Mouse (Mus musculus) gastrocnemius, postnatal 25 days (tissue): Measurements from ENCODE around the gene 5530401A14Rik. TPM values are rescaled to one million over a fixed set of nuclear protein-coding genes. Genes with fewer than 3 reads are reported as not detected.

Experiments used
- DNase-seq: peaks from one replicate; pipeline ENCODE4 v3.0.0; 2022
- long read RNA-seq, 2 experiments: library from polyadenylated mRNA; stranded (forward); transcript quantifications; one replicate each; pipeline ENCODE4 v2.0.0; 2021
- total RNA-seq, 2 experiments: library from RNA; stranded (reverse); gene quantifications; 1 replicate in 1 of 2; 2 replicates in 1 of 2; pipeline ENCODE4 v1.2.3; 2021

5530401A14Rik gene
- under 1 TPM; 0.13 to 0.15 TPM for total RNA-seq
- long read RNA-seq, experiment 1 = 0 reads
- long read RNA-seq, experiment 2 = 0 reads

GRCm38 (mm10) chr11:81860250-81860972, at the start of gene 5530401A14Rik:
5530401A14Rik (plus strand) TSS chr11:81860673.
- DNase-seq = no peak

DNA sequence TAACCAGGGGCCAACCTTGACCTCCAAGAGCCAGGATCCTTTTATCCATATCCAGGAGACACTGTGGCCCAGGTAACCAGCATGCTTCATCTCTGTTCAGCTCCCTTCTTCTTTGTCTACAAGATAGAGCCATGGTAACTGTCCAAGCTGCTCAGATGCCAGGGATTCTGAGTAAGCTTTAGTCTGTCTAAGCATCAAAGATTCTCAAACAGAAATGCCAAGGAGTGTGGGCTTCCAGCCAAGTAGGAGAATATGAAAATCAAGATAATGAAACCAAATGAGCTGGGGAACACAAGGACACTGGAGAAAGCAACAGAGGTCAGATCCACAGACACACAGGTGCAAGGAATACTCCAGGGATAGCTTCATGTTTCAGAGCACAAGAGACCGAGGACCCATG, 45.7 kb upstream of the 5530401A14Rik start:
- no peak for DNase-seq

- DNase-seq = no peak
These were observed 43.9 kb upstream of the 5530401A14Rik start for GRCm38 (mm10) chr11:81816531-81816930.

DNA sequence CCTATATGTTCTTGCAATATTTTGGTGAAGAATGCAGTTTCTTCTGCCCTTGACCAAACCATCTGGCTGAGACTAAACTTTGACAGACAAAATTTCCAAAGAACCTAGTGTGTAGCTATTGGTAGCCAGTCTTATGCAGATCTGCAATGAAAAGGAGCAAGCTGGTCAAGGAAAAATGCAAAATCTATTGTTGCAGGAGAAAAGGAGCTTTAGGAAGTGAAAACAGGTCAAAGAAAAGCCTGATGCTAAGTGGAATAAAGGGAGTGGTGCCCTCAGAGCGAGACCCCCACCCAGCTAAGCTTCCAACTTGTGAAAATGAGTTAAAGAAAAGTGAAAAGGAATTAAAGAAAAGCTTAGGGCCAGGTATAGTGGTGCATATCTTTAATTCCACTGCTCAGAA, 28.1 kb upstream of the 5530401A14Rik start:
- DNase-seq = no peak

DNA sequence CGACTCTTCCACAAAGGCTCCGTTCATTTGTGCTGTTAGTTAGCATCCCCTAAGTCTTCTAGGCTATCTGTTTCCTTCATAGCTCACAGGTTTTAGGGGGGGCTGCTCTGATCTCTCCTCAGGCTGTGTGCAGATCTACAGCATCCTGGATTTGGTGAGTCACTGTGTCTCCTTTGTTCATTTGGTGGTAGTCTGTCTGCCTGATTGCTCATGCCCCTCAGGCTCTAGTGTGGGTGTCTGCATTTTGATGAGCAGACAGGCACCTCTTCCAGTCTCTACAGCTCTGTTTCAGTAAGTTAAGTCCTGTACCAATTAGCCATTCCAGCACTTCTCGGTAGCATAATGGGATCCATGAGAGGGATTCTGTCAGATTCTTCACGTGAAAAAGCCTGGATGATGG, 22.0 kb upstream of the 5530401A14Rik start:
- DNase-seq = no peak

GRCm38 (mm10) chr11:81841001-81841400, 19.5 kb upstream of the 5530401A14Rik start:
- no peak for DNase-seq

DNA sequence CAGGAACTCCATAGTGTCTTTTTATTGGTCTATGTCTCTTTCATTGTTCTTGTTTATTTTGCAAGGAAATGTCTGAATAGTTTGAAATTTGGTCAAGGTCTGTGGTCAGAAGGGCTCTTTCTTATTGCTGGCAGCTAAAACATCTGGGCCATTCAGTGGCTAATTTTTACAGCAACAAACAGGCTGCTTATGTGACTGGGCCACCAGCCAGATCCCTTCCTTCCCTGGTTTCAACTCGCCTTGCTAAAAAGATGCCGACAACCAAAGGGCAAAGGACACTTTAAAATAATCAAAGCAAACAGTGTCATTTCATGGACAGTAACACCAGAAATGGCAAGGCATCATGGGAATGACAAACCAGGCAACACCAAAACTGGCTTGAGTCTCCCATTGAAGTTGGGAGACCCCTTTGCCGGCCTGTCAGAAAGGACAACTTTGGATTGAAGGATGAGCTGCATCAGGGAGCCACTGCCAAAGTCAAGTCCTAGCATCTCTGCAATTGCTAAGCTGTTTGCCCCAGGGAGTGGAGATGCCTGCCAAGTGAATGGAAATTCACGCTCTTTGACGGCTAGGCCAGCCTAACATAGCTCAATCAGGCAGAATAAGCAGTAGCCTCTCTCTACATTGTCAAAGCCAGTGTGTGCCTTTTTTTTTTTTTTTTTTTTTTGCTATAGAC, 15.3 kb upstream of the 5530401A14Rik start:
- DNase-seq = peak; percentile 54

GRCm38 (mm10) chr11:81845686-81846036, 14.8 kb upstream of the 5530401A14Rik start:
- DNase-seq = no peak

- DNase-seq = no peak
These were observed 12.5 kb upstream of the 5530401A14Rik start for GRCm38 (mm10) chr11:81847773-81848490.

GRCm38 (mm10) chr11:81865661-81866382, 5.3 kb downstream of the 5530401A14Rik start:
- DNase-seq = peak; percentile 7

DNA sequence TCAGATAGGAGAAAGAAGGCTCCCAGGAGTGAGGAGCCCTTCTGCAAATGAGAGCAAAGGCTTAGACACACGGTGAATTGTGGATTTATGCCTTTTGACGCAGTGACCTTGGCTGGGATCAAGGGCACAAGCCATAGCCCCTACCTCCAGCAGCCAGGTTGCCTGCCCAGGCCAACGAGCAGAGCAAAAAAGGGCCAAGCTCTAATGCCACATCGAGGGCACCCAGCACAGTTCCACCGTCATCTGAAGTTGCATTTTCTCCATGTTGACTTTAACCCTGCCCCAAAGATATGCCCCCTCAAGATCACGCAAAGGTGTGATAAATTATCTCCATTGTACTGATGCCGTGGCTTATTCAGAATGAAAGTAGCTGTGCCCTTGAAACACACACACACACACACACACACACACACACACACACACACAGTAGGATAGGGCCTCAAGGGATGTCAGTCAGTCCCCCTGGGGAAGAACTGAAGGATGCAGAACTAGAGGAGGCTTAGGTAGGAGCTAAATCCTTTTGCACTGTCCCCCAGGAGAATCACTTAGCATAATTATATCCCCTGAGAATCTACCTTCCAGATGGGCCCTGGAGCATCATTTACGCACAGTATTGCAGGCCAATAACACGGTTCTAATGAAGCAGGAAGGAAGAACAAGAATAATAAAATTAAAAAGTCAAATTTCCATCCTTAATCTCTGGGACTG, 11.2 kb downstream of the 5530401A14Rik start:
- DNase-seq = no peak

- DNase-seq = no peak
These were observed 36.0 kb downstream of the 5530401A14Rik start for GRCm38 (mm10) chr11:81896511-81896910.

GRCm38 (mm10) chr11:81897547-81898354, 37.3 kb downstream of the 5530401A14Rik start:
- DNase-seq = no peak

- DNase-seq = no peak
These were observed 41.8 kb downstream of the 5530401A14Rik start for GRCm38 (mm10) chr11:81902318-81902717.

GRCm38 (mm10) chr11:81908760-81909159, 48.3 kb downstream of the 5530401A14Rik start:
- DNase-seq = no peak

GRCm38 (mm10) chr11:81909397-81909894, 49.0 kb downstream of the 5530401A14Rik start:
- DNase-seq = no peak

DNA sequence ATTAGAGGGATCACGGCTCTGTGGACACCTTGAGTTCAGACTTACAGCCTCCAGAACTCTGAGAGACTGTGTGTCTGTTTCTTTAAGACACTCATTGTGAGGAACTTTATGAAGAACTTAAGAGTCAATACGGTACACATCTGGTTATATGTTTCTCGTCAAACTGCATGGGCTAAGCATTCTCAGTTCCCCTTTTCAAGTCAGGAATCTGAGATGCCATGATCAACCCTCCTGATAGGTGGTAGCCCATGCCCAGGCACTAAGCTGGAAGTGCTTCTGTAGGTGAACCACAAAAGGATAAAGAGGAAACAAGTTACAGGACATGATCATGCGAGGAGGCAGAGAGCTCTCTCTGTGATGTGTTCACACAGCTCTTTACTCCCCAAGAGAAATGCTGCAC, 52.6 kb downstream of the 5530401A14Rik start:
- DNase-seq = no peak

GRCm38 (mm10) chr11:81915501-81915900, 55.0 kb downstream of the 5530401A14Rik start:
- no peak for DNase-seq

DNA sequence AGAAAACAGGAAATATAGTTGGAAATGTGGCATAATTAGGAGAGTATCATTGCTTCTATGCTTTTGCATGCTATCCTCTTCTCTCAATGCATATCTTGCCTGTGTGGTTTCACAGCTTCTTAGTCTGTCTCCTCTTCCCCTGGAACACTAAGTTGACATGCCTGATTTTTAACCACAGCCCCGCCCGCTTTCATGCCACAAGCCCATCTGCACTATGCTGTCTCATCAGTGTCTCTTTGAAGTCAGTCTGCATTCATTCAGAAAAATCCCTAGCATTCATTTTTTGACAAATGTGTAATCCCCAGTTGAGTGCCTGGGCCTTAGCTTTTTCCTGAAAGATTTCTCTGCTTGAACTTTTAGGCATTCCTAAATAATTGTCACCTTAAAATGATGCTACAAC, 62.6 kb downstream of the 5530401A14Rik start:
- DNase-seq = no peak

DNA sequence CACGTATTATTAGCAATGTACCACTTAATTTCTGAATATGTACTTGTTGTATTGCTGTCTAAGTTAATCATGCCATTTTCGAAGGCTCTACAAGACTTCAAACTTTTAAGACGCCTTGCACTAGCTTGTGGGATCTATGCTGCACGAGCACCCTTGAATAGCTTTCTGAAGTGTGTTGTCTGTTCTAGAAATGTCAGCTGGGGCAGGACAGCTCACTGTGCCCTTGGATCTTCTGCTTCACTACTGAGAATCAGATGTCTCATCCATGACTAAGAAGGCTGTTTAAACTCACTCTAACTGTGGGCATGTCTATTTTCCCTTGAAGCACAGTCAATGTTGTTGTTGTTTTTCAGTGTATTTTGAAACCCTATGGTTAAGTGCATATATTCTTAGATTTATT, 63.2 kb downstream of the 5530401A14Rik start:
- DNase-seq = no peak

DNA sequence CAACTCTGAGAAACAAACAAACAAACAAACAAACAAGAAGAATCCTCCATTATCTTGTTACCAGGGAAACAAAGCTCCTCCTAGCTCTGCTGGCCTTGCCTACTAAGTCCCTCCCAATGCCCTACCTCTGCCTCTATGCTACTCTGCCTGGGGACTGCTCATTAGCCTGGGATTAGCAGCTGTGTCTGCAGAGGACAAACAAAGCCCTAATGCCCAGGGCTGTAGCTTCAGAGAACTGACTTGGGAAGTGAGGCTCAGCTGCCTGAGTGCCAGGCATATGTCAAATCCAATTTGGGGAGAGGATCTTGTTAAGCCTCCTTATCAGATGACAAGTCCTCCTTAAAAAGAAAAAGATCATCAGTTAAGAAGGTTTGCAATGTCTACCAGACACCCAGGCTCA, 65.9 kb downstream of the 5530401A14Rik start:
- no peak for DNase-seq
